Mouse (Mus musculus): Measurements from ENCODE around the gene Ccdc89. TPM values are rescaled to one million over a fixed set of nuclear protein-coding genes. Genes with fewer than 3 reads are reported as not detected.

The Ccdc89 gene
- 1.1 and 1.2 TPM in 2 replicates for polyA plus RNA-seq (2012; rRNA removed)

DNA sequence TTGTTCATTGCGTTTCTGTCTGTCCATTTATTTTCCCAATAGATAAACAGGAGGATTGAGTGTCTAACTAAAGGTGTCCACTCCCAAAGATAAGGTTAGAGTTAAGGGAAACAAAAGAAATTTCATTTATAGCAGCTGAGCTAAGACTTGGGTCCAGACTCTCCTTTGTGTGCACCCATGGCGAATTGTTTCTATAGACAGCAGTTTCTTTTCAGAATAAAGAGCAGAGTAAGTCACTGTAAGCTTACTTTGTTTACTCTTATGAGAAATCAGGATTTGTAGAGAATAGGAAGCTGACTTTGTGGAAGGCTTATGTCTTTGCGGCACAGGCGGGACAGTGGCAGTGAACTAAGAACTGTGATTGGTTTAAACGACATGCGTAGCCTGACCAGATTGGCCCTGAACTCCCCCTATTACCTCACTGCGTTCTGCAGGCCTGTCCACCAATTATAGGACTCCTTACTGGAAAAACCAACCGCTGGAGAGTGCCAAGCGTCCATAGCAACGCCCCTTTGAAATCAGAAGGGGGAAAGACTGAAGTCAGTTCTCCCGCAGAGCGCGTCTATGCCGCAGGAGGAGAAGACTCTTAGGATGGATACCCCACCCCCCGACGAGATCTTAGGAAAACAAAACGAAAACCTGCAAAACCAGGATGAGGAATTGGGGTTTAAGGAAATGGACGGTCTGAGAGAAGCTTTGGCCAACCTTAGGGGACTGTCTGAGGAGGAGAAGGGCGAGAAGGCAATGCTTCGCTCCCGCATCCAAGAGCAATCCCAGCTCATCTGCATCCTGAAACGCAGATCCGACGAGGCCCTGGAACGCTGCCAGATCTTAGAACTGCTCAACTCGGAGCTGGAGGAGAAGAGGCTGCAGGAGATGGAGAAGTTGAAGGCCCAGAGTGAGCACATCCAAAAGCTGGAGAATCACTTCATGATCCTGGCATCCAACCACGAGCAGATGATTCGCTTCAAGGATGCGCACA is at the start of gene Ccdc89:
Gene Ccdc89, plus strand, starts transcription at position 558 of the 982 bp plus-strand sequence.

DNA sequence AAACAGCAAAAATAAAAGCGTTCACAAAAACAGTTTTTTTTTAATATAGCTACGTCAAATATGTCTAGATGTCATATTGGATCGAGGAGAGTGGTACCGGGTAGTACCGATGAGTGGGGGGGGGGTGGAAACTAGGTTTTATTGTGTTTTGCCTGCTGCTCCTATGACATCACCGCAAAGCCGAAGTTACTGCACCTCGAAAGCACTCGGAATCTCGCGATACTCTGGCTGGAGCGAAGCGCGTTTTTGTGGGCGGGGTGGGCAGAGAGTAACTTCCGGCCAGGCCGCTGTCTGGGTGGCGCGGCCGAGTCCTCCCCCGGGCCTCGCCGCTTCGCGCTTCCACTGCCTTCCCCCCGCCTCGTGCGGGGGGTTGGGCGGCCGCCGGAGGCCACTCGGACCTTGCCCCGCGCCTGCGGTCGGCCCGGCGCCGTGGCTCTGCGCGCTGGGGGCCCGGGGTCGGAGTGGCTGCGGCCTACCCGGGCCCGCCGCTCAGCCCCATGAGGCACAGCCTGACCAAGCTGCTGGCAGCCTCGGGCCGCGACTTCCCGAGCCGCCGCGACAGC is 16.2 kb downstream of the Ccdc89 start, which contains the start of gene Crebzf:
Gene Crebzf, plus strand, starts transcription at position 212 of the 563 bp plus-strand sequence.

DNA sequence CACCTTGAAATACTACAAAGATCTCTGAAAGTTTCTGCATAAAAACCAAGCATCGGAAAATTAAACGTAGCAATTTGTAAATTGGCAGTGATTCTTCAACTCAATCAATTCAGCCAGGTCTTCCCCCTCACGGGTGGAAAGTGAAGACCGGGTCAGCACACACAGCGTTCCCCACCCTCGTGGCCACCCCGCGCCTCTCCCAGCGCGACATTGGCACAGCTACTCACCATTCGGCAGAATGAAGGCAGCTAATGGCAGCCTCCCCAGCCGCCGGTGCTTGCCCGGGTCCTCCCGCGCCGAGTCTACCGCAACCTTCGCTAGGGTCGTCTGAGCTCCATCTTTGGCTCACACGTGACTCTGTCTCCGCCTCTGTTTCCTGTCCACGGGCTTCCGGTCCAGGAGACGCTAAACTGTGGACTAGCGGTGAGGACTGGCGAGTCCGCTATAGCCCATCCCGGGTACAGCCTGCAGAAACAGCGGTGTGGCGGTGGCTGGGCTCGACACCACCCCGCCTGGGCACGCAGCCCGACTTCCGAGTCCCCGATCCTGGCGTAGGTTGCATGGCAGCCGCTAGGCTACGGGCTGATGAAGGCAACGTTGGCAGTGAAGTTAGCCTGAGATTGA is 30.6 kb downstream of the Ccdc89 start, which contains the start of gene Tmem126a:
Gene Tmem126a, minus strand, starts transcription at position 385 of the 624 bp plus-strand sequence.

DNA sequence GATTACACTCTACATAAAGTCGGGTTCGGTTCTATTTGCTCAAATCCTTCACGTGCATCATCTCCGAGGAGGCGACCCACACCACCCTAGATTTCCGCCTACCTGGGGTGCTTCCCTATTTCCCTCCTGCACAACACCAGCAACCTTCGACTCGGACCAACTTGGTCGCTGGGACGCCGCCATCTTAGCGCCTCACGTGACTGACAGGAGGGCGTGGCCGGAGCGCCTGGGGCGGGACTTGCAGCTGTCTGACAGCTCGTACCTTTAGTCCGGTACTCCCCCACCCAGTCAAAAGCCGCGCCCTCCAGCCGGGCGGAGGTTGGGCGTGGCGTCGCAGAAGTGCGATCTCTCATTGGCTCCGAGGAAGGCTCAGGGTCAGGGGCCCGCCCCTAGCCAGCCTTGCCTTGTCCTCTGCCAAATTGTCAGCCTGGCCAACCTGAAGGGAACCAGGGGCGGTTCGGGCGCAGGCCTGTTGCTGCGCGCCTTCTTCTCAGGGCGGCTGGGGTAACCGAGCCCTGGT is 49.5 kb downstream of the Ccdc89 start, which contains the start of gene Tmem126b:
Gene Tmem126b, minus strand, starts transcription at position 209 of the 520 bp plus-strand sequence.

DNA sequence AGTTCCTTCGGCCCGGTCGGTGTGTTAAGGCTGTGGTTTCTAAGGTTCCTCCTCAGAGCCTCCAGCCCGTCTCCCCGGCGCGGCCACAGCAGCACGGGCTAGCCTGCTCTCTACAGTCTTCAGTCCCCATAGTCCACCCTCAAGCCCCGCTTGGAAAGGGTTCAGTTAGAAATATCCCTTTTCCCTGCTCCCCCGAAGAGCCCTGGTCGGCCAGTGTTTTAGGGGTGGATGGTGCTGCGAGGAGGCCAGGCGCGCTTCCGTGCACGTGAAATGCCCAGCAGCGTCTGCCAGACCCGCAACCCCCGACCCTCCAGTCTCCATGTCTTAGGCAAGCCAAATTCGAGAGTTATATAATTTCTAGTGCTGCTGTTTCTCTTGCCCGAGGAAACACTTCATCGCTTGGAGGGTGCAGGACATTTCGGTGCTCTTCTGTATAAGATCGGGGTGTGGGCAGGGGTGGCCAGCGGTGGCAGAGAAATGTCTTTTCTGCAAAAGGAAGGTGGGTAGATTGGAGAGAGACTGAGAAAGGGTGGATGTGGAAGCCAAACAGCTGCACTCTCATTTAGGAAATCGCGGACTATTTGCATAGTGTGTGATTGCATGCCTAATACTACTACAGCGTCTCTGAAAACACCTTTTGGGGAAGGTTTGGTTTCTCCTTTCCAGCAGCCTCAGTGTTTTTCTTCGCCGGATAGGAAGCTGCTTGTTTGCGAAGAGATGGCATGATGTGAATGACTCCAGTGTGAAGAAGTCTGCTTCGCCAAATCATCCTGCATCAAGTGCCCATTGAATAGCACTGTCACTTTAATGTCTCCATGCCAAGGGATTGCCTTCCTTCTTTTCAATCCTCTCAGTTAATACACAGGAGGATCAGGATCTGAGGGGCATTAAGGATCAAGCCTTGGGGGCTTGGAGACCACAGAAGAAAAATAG is 50.2 kb downstream of the Ccdc89 start, which contains the start of gene Dlg2:
Gene Dlg2, plus strand, starts transcription at position 360 of the 933 bp plus-strand sequence.

Other genes with a start within 250 kb of the Ccdc89 start
- not detected in 2 replicates for gene Ccdc83, start 160.8 kb upstream of the Ccdc89 start, polyA plus RNA-seq (2012; rRNA removed)
- 7.2 and 11.6 TPM in 2 replicates for gene Sytl2, start 124.3 kb upstream of the Ccdc89 start, polyA plus RNA-seq (2012; rRNA removed)
- 145 and 151 TPM in 2 replicates for gene Crebzf, start 16.2 kb downstream of the Ccdc89 start, polyA plus RNA-seq (2012; rRNA removed)
- gene Tmem126a, start 30.7 kb downstream of the Ccdc89 start, polyA plus RNA-seq (2012; rRNA removed): 58.3 and 62.3 TPM in 2 replicates
- gene Tmem126b, start 49.4 kb downstream of the Ccdc89 start, polyA plus RNA-seq (2012; rRNA removed): 17.8 and 21.4 TPM in 2 replicates
- gene Dlg2, start 50.1 kb downstream of the Ccdc89 start, polyA plus RNA-seq (2012; rRNA removed): 79.8 and 82.3 TPM in 2 replicates

Data from central nervous system, embryonic 18 days (tissue).